Mouse (Mus musculus): Measurements from ENCODE around the gene Fgfr2. TPM values are rescaled to one million over a fixed set of nuclear protein-coding genes. Genes with fewer than 3 reads are reported as not detected.

Gene Fgfr2
- polyA plus RNA-seq, 1 experiment: 1.7 TPM

- no peak overlapping the region for H3ac ChIP-seq (ENCODE audit: control insufficient read depth, insufficient read length, low read depth)
- no peak for TF ChIP-seq FOSL1 (IDR thresholded peaks at IDR 0.05; ENCODE audit: insufficient read depth, low read length, poor library complexity, severe bottlenecking)
- no peak for TF ChIP-seq MYOG (IDR thresholded peaks at IDR 0.05; ENCODE audit: control insufficient read depth, extremely low read depth, insufficient read length)
- no peak for TF ChIP-seq MYOD1 (IDR thresholded peaks at IDR 0.05; ENCODE audit: control insufficient read depth, insufficient read length, low read depth)
- no peak for TF ChIP-seq CEBPB (IDR thresholded peaks at IDR 0.05; ENCODE audit: low read depth)
- no peak for TF ChIP-seq CTCF (IDR thresholded peaks at IDR 0.05; ENCODE audit: control insufficient read depth, insufficient read depth, insufficient read length)
- TF ChIP-seq USF1 (IDR thresholded peaks at IDR 0.05; ENCODE audit: low read depth): no peak
- TF ChIP-seq MAX (IDR thresholded peaks at IDR 0.05): no peak
- H3K4me3 ChIP-seq (ENCODE audit: insufficient read depth, poor library complexity, severe bottlenecking): no peak overlapping the region
- peaks cover 39% of the 10 kb centered on the region for H3K79me2 ChIP-seq (ENCODE audit: control insufficient read depth, insufficient read depth)
- no peaks in the 10 kb centered on the region for H3K27me3 ChIP-seq (ENCODE audit: control insufficient read depth, insufficient read depth, insufficient read length)
- H3K79me3 ChIP-seq (ENCODE audit: low read depth): peaks cover 9% of the 10 kb centered on the region
- no peaks in the 10 kb centered on the region for H3K36me3 ChIP-seq (ENCODE audit: control insufficient read depth, insufficient read depth)
Measured at GRCm38 (mm10) chr7:130696347-130697234, 2426.6 kb downstream of the Fgfr2 start.

- peaks cover 40% of the 10 kb centered on the region for H3K79me2 ChIP-seq (ENCODE audit: control insufficient read depth, insufficient read depth)
- H3K27me3 ChIP-seq (ENCODE audit: control insufficient read depth, insufficient read depth, insufficient read length): no peaks in the 10 kb centered on the region
- H3ac ChIP-seq (ENCODE audit: control insufficient read depth, insufficient read length, low read depth): no peak overlapping the region
- TF ChIP-seq CEBPB (IDR thresholded peaks at IDR 0.05; ENCODE audit: low read depth): no peak
- no peak for TF ChIP-seq FOSL1 (IDR thresholded peaks at IDR 0.05; ENCODE audit: insufficient read depth, low read length, poor library complexity, severe bottlenecking)
- TF ChIP-seq MAX (IDR thresholded peaks at IDR 0.05): no peak
- no peak for TF ChIP-seq USF1 (IDR thresholded peaks at IDR 0.05; ENCODE audit: low read depth)
- TF ChIP-seq MYOD1 (IDR thresholded peaks at IDR 0.05; ENCODE audit: control insufficient read depth, insufficient read length, low read depth): no peak
- no peak for TF ChIP-seq CTCF (IDR thresholded peaks at IDR 0.05; ENCODE audit: control insufficient read depth, insufficient read depth, insufficient read length)
- no peak for TF ChIP-seq MYOG (IDR thresholded peaks at IDR 0.05; ENCODE audit: control insufficient read depth, extremely low read depth, insufficient read length)
- no peak overlapping the region for H3K4me3 ChIP-seq (ENCODE audit: insufficient read depth, poor library complexity, severe bottlenecking)
- no peaks in the 10 kb centered on the region for H3K36me3 ChIP-seq (ENCODE audit: control insufficient read depth, insufficient read depth)
- H3K79me3 ChIP-seq (ENCODE audit: low read depth): peaks cover 9% of the 10 kb centered on the region
Measured at GRCm38 (mm10) chr7:130695669-130696338, 2427.3 kb downstream of the Fgfr2 start.

GRCm38 (mm10) chr7:130693800-130694193 lies 2429.4 kb downstream of the Fgfr2 start:
- no peak for TF ChIP-seq MYOD1 (IDR thresholded peaks at IDR 0.05; ENCODE audit: control insufficient read depth, insufficient read length, low read depth)
- Histone ChIP-seq H3K27me3 (ENCODE audit: control insufficient read depth, insufficient read depth, insufficient read length) (no peaks in the 10 kb centered on the region), H3ac (ENCODE audit: control insufficient read depth, insufficient read length, low read depth) (no peak overlapping the region), H3K79me2 (ENCODE audit: control insufficient read depth, insufficient read depth) (peaks cover 49% of the 10 kb centered on the region), H3K79me3 (ENCODE audit: low read depth) (peaks cover 19% of the 10 kb centered on the region), H3K4me3 (ENCODE audit: insufficient read depth, poor library complexity, severe bottlenecking) (no peak overlapping the region), H3K36me3 (ENCODE audit: control insufficient read depth, insufficient read depth) (no peaks in the 10 kb centered on the region)

GRCm38 (mm10) chr7:130692943-130693799 lies 2430.0 kb downstream of the Fgfr2 start:
- Histone ChIP-seq H3K79me2 (ENCODE audit: control insufficient read depth, insufficient read depth) (peaks cover 49% of the 10 kb centered on the region), H3K36me3 (ENCODE audit: control insufficient read depth, insufficient read depth) (no peaks in the 10 kb centered on the region), H3ac (ENCODE audit: control insufficient read depth, insufficient read length, low read depth) (no peak overlapping the region), H3K27me3 (ENCODE audit: control insufficient read depth, insufficient read depth, insufficient read length) (no peaks in the 10 kb centered on the region), H3K4me3 (ENCODE audit: insufficient read depth, poor library complexity, severe bottlenecking) (no peak overlapping the region), H3K79me3 (ENCODE audit: low read depth) (peaks cover 23% of the 10 kb centered on the region)
- TF ChIP-seq CEBPB (IDR thresholded peaks at IDR 0.05; ENCODE audit: low read depth) (no peak), USF1 (IDR thresholded peaks at IDR 0.05; ENCODE audit: low read depth) (no peak), MYOD1 (IDR thresholded peaks at IDR 0.05; ENCODE audit: control insufficient read depth, insufficient read length, low read depth) (no peak), MAX (IDR thresholded peaks at IDR 0.05) (no peak), FOSL1 (IDR thresholded peaks at IDR 0.05; ENCODE audit: insufficient read depth, low read length, poor library complexity, severe bottlenecking) (no peak), CTCF (IDR thresholded peaks at IDR 0.05; ENCODE audit: control insufficient read depth, insufficient read depth, insufficient read length) (no peak), MYOG (IDR thresholded peaks at IDR 0.05; ENCODE audit: control insufficient read depth, extremely low read depth, insufficient read length) (no peak)

GRCm38 (mm10) chr7:130692392-130692942 lies 2430.7 kb downstream of the Fgfr2 start:
- Histone ChIP-seq H3K79me2 (ENCODE audit: control insufficient read depth, insufficient read depth) (peaks cover 56% of the 10 kb centered on the region), H3K27me3 (ENCODE audit: control insufficient read depth, insufficient read depth, insufficient read length) (no peaks in the 10 kb centered on the region), H3ac (ENCODE audit: control insufficient read depth, insufficient read length, low read depth) (no peak overlapping the region), H3K4me3 (ENCODE audit: insufficient read depth, poor library complexity, severe bottlenecking) (no peak overlapping the region), H3K36me3 (ENCODE audit: control insufficient read depth, insufficient read depth) (no peaks in the 10 kb centered on the region), H3K79me3 (ENCODE audit: low read depth) (peaks cover 28% of the 10 kb centered on the region)
- TF ChIP-seq CEBPB (IDR thresholded peaks at IDR 0.05; ENCODE audit: low read depth): no peak
- TF ChIP-seq CTCF (IDR thresholded peaks at IDR 0.05; ENCODE audit: control insufficient read depth, insufficient read depth, insufficient read length): no peak
- no peak for TF ChIP-seq MYOG (IDR thresholded peaks at IDR 0.05; ENCODE audit: control insufficient read depth, extremely low read depth, insufficient read length)
- no peak for TF ChIP-seq USF1 (IDR thresholded peaks at IDR 0.05; ENCODE audit: low read depth)
- TF ChIP-seq FOSL1 (IDR thresholded peaks at IDR 0.05; ENCODE audit: insufficient read depth, low read length, poor library complexity, severe bottlenecking): no peak
- no peak for TF ChIP-seq MYOD1 (IDR thresholded peaks at IDR 0.05; ENCODE audit: control insufficient read depth, insufficient read length, low read depth)
- TF ChIP-seq MAX (IDR thresholded peaks at IDR 0.05): no peak
